Mouse (Mus musculus) left cerebral cortex, postnatal 36 days (tissue): ENCODE results near the gene Olfr860. TPM values are rescaled to one million over a fixed set of nuclear protein-coding genes. Genes with fewer than 3 reads are reported as not detected.
"Not testable (repeated sequence)": the region's sequence is repeated elsewhere in the genome, so short reads cannot be mapped to it uniquely, and the experiment has no call there.

Experiments used
- DNase-seq, 2 experiments: peaks; one replicate each; pipeline ENCODE4 v3.0.0; 2021 to 2022; ENCODE audit warnings: low spot score in 2 of 2, mixed read lengths in 1 of 2
- intact Hi-C: fragments of 180-260 bp; cut with DNase I; formaldehyde crosslinking; loops from one replicate; pipeline ENCODE4 v1.15.1; 2025
- total RNA-seq, 2 experiments: library from RNA; stranded (reverse); gene quantifications; 2 replicates each; pipeline ENCODE4 v1.2.3; 2021

Olfr860 gene
- total RNA-seq = not detected

- no peak for DNase-seq
- intact Hi-C loops = no loop called here
Measured at GRCm38 (mm10) chr9:19849647-19850046, at the start of gene Olfr860. Gene Olfr860, minus strand, starts transcription at chr9:19849747.

GRCm38 (mm10) chr9:19887904-19888303 is 38.4 kb upstream of the Olfr860 start, which contains the start of gene Olfr862:
Gene Olfr862, minus strand, starts transcription at chr9:19888004.
- no peak for DNase-seq
- intact Hi-C loops = no loop called here

DNA sequence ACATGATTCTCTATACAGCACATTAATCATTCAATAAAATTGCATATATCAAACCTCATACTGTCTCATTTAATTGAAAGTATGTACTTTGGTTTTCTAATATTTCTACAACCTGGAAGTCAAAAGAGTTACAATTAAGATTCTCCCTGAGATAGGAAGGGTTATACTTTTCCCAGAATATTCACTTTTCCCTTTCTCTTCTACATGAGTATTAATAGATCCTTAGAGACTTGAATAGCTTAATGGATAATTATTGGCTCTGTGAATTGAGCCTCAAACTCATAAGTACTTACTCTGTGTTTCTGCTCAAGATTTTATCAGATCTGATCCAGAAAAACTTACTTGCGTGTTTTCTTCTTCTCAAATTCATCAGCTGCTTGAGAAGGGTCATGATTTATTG is 44.9 kb downstream of the Olfr860 start, which contains the start of gene Olfr859:
Gene Olfr859 (plus strand): TSS at position 301 of the 400 bp plus-strand sequence.
- intact Hi-C loops, DNase-seq: not testable (repeated sequence)

DNA sequence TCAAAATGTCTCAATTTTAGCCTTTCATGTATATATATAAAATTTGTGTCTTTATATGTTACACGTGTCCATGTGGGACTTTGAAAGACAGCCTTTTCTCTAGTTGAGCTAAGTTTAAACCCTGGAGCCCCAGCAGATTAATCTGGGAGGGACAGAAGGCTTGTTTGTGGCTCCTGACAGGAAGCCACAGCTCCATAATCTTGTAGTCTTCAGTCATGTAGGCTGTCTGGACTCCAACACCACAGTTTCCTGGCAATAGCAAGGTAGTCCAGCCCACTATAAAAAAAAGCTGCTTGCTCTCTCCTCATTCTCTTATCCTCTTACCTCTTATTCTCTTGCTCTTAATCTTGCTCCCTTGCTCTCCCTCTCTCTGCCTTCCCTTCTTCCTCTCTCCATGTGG is 46.5 kb downstream of the Olfr860 start:
- intact Hi-C loops = no loop called here
- no peak for DNase-seq

Other genes starting within 250 kb of the Olfr860 start
- 10 to 100 TPM; 19.7 to 21.9 TPM for gene Zfp317, start 227.6 kb downstream of the Olfr860 start, total RNA-seq
- gene Olfr857, start 140.3 kb downstream of the Olfr860 start, total RNA-seq = not detected
- gene Olfr58, start 69.5 kb downstream of the Olfr860 start, total RNA-seq = not detected
- not detected for gene Olfr859, start 44.8 kb downstream of the Olfr860 start, total RNA-seq
- not detected for gene Olfr862, start 38.3 kb upstream of the Olfr860 start, total RNA-seq
- not detected for gene Olfr77, start 67.1 kb upstream of the Olfr860 start, total RNA-seq
- gene Olfr866, start 178.3 kb upstream of the Olfr860 start, total RNA-seq = not detected
- gene Olfr867, start 207.8 kb upstream of the Olfr860 start, total RNA-seq = not detected
- not detected for gene Olfr868, start 248.9 kb upstream of the Olfr860 start, total RNA-seq